Mouse (Mus musculus) hindbrain, embryonic 10.5 days (tissue): ENCODE measurements around the gene Ubtd1. TPM values are rescaled to one million over a fixed set of nuclear protein-coding genes. Genes with fewer than 3 reads are reported as not detected.
"Not testable (repeated sequence)": the region's sequence is repeated elsewhere in the genome, so short reads cannot be mapped to it uniquely, and the experiment has no call there.

ENCODE experiments used
- DNase-seq: peaks from one replicate; pipeline ENCODE4 v3.0.0-alpha.2; 2017; ENCODE audit warnings: low spot score
- H3K27ac ChIP-seq: fragments of 300-500 bp; sonication (generic); 2 replicates; pipeline ENCODE4 v1.5.1; 2016; ENCODE audit warnings: mild to moderate bottlenecking, moderate library complexity
- H3K27me3 ChIP-seq: fragments of 300-500 bp; sonication (generic); 2 replicates; pipeline ENCODE4 v1.6.1; 2016; ENCODE audit warnings: mild to moderate bottlenecking; ENCODE audit not compliant: poor library complexity, insufficient read depth, severe bottlenecking
- H3K36me3 ChIP-seq: fragments of 300-500 bp; sonication (generic); 2 replicates; pipeline ENCODE4 v1.6.1; 2016; ENCODE audit warnings: mild to moderate bottlenecking, moderate library complexity
- H3K4me1 ChIP-seq: fragments of 300-500 bp; sonication (generic); replicated peaks from 2 replicates; pipeline ENCODE4 v1.6.1; 2016; ENCODE audit warnings: mild to moderate bottlenecking
- H3K4me3 ChIP-seq: fragments of 300-500 bp; sonication (generic); 2 replicates; pipeline ENCODE4 v1.5.1; 2016; ENCODE audit warnings: mild to moderate bottlenecking, moderate library complexity
- H3K9me3 ChIP-seq: fragments of 300-500 bp; sonication (generic); 2 replicates; pipeline ENCODE4 v1.6.1; 2016; ENCODE audit warnings: mild to moderate bottlenecking, moderate library complexity
- WGBS: fragments of 180-500 bp; shearing (Covaris S2); methylation state at CpG from one replicate; pipeline ENCODE4 v1.1.7; 2016; 5-methylcytosine and 5-hydroxymethylcytosine counted together
- polyA plus RNA-seq: library from polyadenylated mRNA; unstranded; fragments of >200 nt; fragmentation: Nextera tagmentation; extraction: Ambion mirVana; gene quantifications from 2 replicates; pipeline ENCODE4 v1.2.1, GENCODE M21; 2016

Gene Ubtd1
- polyA plus RNA-seq, 1 experiment from 2014 or later = 16.9 TPM

DNA sequence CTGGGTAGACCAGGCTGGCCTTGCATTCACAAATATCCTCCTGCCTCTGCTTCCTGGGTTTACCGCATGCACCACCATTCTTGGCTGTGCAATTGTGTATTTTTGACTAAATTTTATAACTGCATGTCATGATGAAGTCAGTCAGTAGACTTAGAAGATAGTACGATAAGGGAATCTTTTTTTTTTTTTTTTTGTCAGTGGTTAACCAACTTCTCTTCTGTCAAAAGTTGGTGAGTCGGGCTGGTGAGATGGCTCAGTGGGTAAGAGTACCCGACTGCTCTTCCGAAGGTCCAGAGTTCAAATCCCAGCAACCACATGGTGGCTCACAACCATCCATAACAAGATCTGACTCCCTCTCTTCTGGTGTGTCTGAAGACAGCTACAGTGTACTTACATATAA lies 100.0 kb downstream of the Ubtd1 start:
- Histone ChIP-seq H3K36me3 (peaks cover 21% of the 10 kb centered on the region), H3K4me1 (peaks cover 18% of the 10 kb centered on the region)
- 92% methylated on average over 5 of the region's 5 CpGs for WGBS
- not testable (repeated sequence) for H3K27me3 ChIP-seq, H3K27ac ChIP-seq, H3K4me3 ChIP-seq, H3K9me3 ChIP-seq, DNase-seq

Other genes with a start within 250 kb of the Ubtd1 start
- 13.9 and 18.0 TPM in 2 replicates for gene Slit1, start 238.1 kb upstream of the Ubtd1 start, polyA plus RNA-seq
- 27.9 and 37.9 TPM in 2 replicates for gene Arhgap19, start 179.7 kb upstream of the Ubtd1 start, polyA plus RNA-seq
- gene Frat1, start 151.8 kb upstream of the Ubtd1 start, polyA plus RNA-seq = 10.8 and 13.4 TPM in 2 replicates
- 5.4 and 6.7 TPM in 2 replicates for gene Frat2, start 133.6 kb upstream of the Ubtd1 start, polyA plus RNA-seq
- gene Rrp12, start 85.6 kb upstream of the Ubtd1 start, polyA plus RNA-seq = 27.3 and 34.1 TPM in 2 replicates
- 900 and 1,138 TPM in 2 replicates for gene Pgam1, start 69.8 kb upstream of the Ubtd1 start, polyA plus RNA-seq
- 75.5 and 92.1 TPM in 2 replicates for gene Exosc1, start 48.3 kb upstream of the Ubtd1 start, polyA plus RNA-seq
- 87.1 and 92.5 TPM in 2 replicates for gene Zdhhc16, start 48.3 kb upstream of the Ubtd1 start, polyA plus RNA-seq
- gene Mms19, start 606 bp upstream of the Ubtd1 start, polyA plus RNA-seq = 32.2 and 39.5 TPM in 2 replicates
- gene Ankrd2, start 54.2 kb downstream of the Ubtd1 start, polyA plus RNA-seq = 0.39 TPM in 1 of 2 replicates, not detected in the other
- 1.3 and 1.9 TPM in 2 replicates for gene Hoga1, start 63.8 kb downstream of the Ubtd1 start, polyA plus RNA-seq
- not detected in 2 replicates for gene 4933411K16Rik, start 70.5 kb downstream of the Ubtd1 start, polyA plus RNA-seq
- 52.6 and 73.6 TPM in 2 replicates for gene Morn4, start 104.6 kb downstream of the Ubtd1 start, polyA plus RNA-seq
- gene Pi4k2a, start 108.7 kb downstream of the Ubtd1 start, polyA plus RNA-seq = 28.2 TPM in 2 replicates
- 17.5 and 19.0 TPM in 2 replicates for gene Avpi1, start 147.3 kb downstream of the Ubtd1 start, polyA plus RNA-seq
- 3.1 and 3.6 TPM in 2 replicates for gene Marveld1, start 165.6 kb downstream of the Ubtd1 start, polyA plus RNA-seq
- gene Zfyve27, start 182.2 kb downstream of the Ubtd1 start, polyA plus RNA-seq = 35.3 and 40.2 TPM in 2 replicates
- gene Sfrp5, start 220.5 kb downstream of the Ubtd1 start, polyA plus RNA-seq = 0.26 and 0.46 TPM in 2 replicates